In genomic region chr17:31658136-31658467, GRCm38 (mm10) we compare ENCODE assay signal across 8 mouse cellular contexts. TPM values are rescaled to one million over a fixed set of nuclear protein-coding genes. Genes with fewer than 3 reads are reported as not detected.
DNase-seq lines count a peak whose midpoint lies in the region; ATAC-seq lines count a peak whose summit lies in the region.

No protein-coding gene starts in this region.

- no peaks in the 10 kb centered on the region for H3K27me3 ChIP-seq in heart, embryonic 11.5 days (ENCODE audit: control insufficient read depth, insufficient read depth, low read length)
- no peaks in the 10 kb centered on the region for H3K27me3 ChIP-seq in forebrain, embryonic 12.5 days
- H3K27me3 ChIP-seq in liver, embryonic 16.5 days (ENCODE audit: control insufficient read depth, insufficient read depth, low read depth, low read length): no peaks in the 10 kb centered on the region

- H3K4me1 ChIP-seq in heart, embryonic 11.5 days (ENCODE audit: control insufficient read depth, insufficient read depth, low read length): peaks cover 12% of the 10 kb centered on the region; the same call in 1 of the 2 replicates
- H3K4me1 ChIP-seq in forebrain, embryonic 12.5 days: peaks cover 22% of the 10 kb centered on the region
- peaks cover 34% of the 10 kb centered on the region for H3K4me1 ChIP-seq in liver, embryonic 16.5 days (ENCODE audit: control insufficient read depth, low read depth, low read length)

- H3K4me2 ChIP-seq in heart, embryonic 11.5 days: peak overlapping the region; percentile 83
- H3K4me2 ChIP-seq in forebrain, embryonic 12.5 days: peak overlapping the region; percentile 79
- peak overlapping the region; percentile 61 for H3K4me2 ChIP-seq in liver, embryonic 16.5 days (ENCODE audit: low read depth, low read length)

- peak overlapping the region; percentile 94 for H3K4me3 ChIP-seq in heart, embryonic 11.5 days (ENCODE audit: low read depth, low read length)
- peak overlapping the region; percentile 98 for H3K4me3 ChIP-seq in forebrain, embryonic 12.5 days (replicated peaks)
- peak overlapping the region; percentile 83 for H3K4me3 ChIP-seq in liver, embryonic 16.5 days (ENCODE audit: low read depth, low read length)

- H3K9me3 ChIP-seq in heart, embryonic 11.5 days (replicated peaks; ENCODE audit: control insufficient read depth, low read length): no peaks in the 10 kb centered on the region
- H3K9me3 ChIP-seq in forebrain, embryonic 12.5 days: no peaks in the 10 kb centered on the region
- H3K9me3 ChIP-seq in liver, embryonic 16.5 days (replicated peaks; ENCODE audit: control insufficient read depth, low read length): no peaks in the 10 kb centered on the region

- peaks cover 19% of the 10 kb centered on the region for H3K36me3 ChIP-seq in heart, embryonic 11.5 days (ENCODE audit: control insufficient read depth, insufficient read depth, low read length)
- peaks cover 26% of the 10 kb centered on the region for H3K36me3 ChIP-seq in forebrain, embryonic 12.5 days (replicated peaks)
- H3K36me3 ChIP-seq in liver, embryonic 16.5 days (ENCODE audit: control insufficient read depth, insufficient read depth): peaks cover 24% of the 10 kb centered on the region

- intact Hi-C loops in heart, postnatal 14 days (cut with DNase I): loop anchor here (2.0 kb wide), 2 partner anchors 91 to 137 kb away; partner anchors contain the start of gene Ndufv3
- intact Hi-C loops in left cerebral cortex, postnatal 10 days (cut with DNase I): loop anchor here (2.0 kb wide), 1 partner anchor 137 kb away; the partner anchor contains the start of gene Ndufv3

- DNase-seq in heart, postnatal 14 days: no peak
- no peak for DNase-seq in gastrocnemius, adult 8-10 months (ENCODE audit: low spot score in 2 of 2)
- no peak for DNase-seq in left cerebral cortex, postnatal 10 days (ENCODE audit: extremely low spot score in 1 of 2, low spot score in 2 of 2)

- under 1% methylated on average over 27 of the region's 27 CpGs for WGBS in heart, embryonic 11.5 days (ENCODE audit: insufficient replicate concordance)
- WGBS in forebrain, embryonic 12.5 days: 0% methylated on average over 26 of the region's 27 CpGs
- WGBS in liver, embryonic 16.5 days (ENCODE audit: insufficient replicate concordance): under 1% methylated on average over 27 of the region's 27 CpGs

- peak overlapping the region; percentile 98 for H3K9ac ChIP-seq in heart, embryonic 11.5 days (ENCODE audit: low read depth, low read length)
- H3K9ac ChIP-seq in forebrain, embryonic 12.5 days: peak overlapping the region; percentile 95
- H3K9ac ChIP-seq in liver, embryonic 16.5 days (ENCODE audit: low read depth, low read length): peak overlapping the region; percentile 91

- H3K27ac ChIP-seq in heart, embryonic 11.5 days (ENCODE audit: low read depth, low read length): peak overlapping the region; percentile 87
- peak overlapping the region; percentile 79 for H3K27ac ChIP-seq in forebrain, embryonic 12.5 days
- peak overlapping the region; percentile 67 for H3K27ac ChIP-seq in liver, embryonic 16.5 days (ENCODE audit: low read length)

- ATAC-seq in heart, embryonic 11.5 days (replicated peaks; ENCODE audit: insufficient number of reproducible peaks, low FRiP score, low TSS enrichment): no peak
- ATAC-seq in CD4-positive, CD25-positive, alpha-beta regulatory T cell, adult 4 months: peak; percentile 4
- no peak for ATAC-seq in forebrain, embryonic 12.5 days (ENCODE audit: low FRiP score)
- no peak for ATAC-seq in liver, embryonic 16.5 days (ENCODE audit: low read depth)
- ATAC-seq in megakaryocyte progenitor cell, adult 5-6 weeks (replicated peaks; ENCODE audit: poor library complexity): no peak

RNA-seq across cellular contexts. Expression of gene U2af1, which starts 0.6 kb away (rescaled TPM):
- polyA plus RNA-seq in heart, embryonic 11.5 days (2014; fragmentation: Nextera tagmentation; extraction: Ambion mirVana): 117 and 145 TPM in 2 replicates
- 10 to 100 TPM; 82.0 to 82.2 TPM for total RNA-seq in heart, postnatal 14 days (2021)
- 100 to 1,000 TPM in 1 of 2 experiments, 10 to 100 TPM in 1; 53.7 to 103 TPM for polyA plus RNA-seq in CD4-positive, CD25-positive, alpha-beta regulatory T cell, adult 4 months (2017; shearing (Covaris generic))
- polyA plus RNA-seq in forebrain, embryonic 12.5 days (2016; fragmentation: Nextera tagmentation; extraction: Ambion mirVana): 379 and 385 TPM in 2 replicates
- polyA plus RNA-seq in liver, embryonic 16.5 days (2015; fragmentation: Nextera tagmentation; extraction: Ambion mirVana): 126 and 129 TPM in 2 replicates
- 77.1 and 82.0 TPM in 2 replicates for total RNA-seq in megakaryocyte progenitor cell, adult 5-6 weeks (2015)
- 286 and 323 TPM in 2 replicates for total RNA-seq in megakaryocyte progenitor cell, adult 5-6 weeks (2017)
- 10 to 100 TPM; 52.9 to 72.0 (median 65.9) TPM for total RNA-seq in gastrocnemius, adult 8-10 months (2022)
- total RNA-seq in left cerebral cortex, postnatal 10 days (2021): 100 to 1,000 TPM; 115 to 118 TPM

RNA-seq across cellular contexts. Expression of gene Cryaa, which starts 19.5 kb away (rescaled TPM):
- polyA plus RNA-seq in heart, embryonic 11.5 days (2014; fragmentation: Nextera tagmentation; extraction: Ambion mirVana): not detected in 2 replicates
- total RNA-seq in heart, postnatal 14 days (2021): not detected
- not detected for polyA plus RNA-seq in CD4-positive, CD25-positive, alpha-beta regulatory T cell, adult 4 months (2017; shearing (Covaris generic))
- polyA plus RNA-seq in forebrain, embryonic 12.5 days (2016; fragmentation: Nextera tagmentation; extraction: Ambion mirVana): not detected in 2 replicates
- polyA plus RNA-seq in liver, embryonic 16.5 days (2015; fragmentation: Nextera tagmentation; extraction: Ambion mirVana): not detected in 2 replicates
- total RNA-seq in megakaryocyte progenitor cell, adult 5-6 weeks (2015): not detected in 2 replicates
- total RNA-seq in megakaryocyte progenitor cell, adult 5-6 weeks (2017): not detected in 2 replicates
- total RNA-seq in gastrocnemius, adult 8-10 months (2022): not detected
- 1 to 10 TPM in 1 of 2 experiments, under 1 TPM in 1; 0.85 to 1.2 TPM for total RNA-seq in left cerebral cortex, postnatal 10 days (2021)

RNA-seq across cellular contexts. Expression of gene Cbs, which starts 21.1 kb away (rescaled TPM):
- polyA plus RNA-seq in heart, embryonic 11.5 days (2014; fragmentation: Nextera tagmentation; extraction: Ambion mirVana): 0.63 and 0.77 TPM in 2 replicates
- total RNA-seq in heart, postnatal 14 days (2021): 1 to 10 TPM in 1 of 2 experiments, under 1 TPM in 1; 0.32 to 1.9 TPM
- under 1 TPM in 1 of 2 experiments, not detected in 1; 0.61 TPM for polyA plus RNA-seq in CD4-positive, CD25-positive, alpha-beta regulatory T cell, adult 4 months (2017; shearing (Covaris generic))
- 2.6 and 2.7 TPM in 2 replicates for polyA plus RNA-seq in forebrain, embryonic 12.5 days (2016; fragmentation: Nextera tagmentation; extraction: Ambion mirVana)
- 59.8 and 69.0 TPM in 2 replicates for polyA plus RNA-seq in liver, embryonic 16.5 days (2015; fragmentation: Nextera tagmentation; extraction: Ambion mirVana)
- total RNA-seq in megakaryocyte progenitor cell, adult 5-6 weeks (2015): not detected in 2 replicates
- total RNA-seq in megakaryocyte progenitor cell, adult 5-6 weeks (2017): 0.14 TPM in 1 of 2 replicates, not detected in the other
- 1 to 10 TPM in 1 of 4 experiments, under 1 TPM in 3; 0.31 to 1.4 (median 0.76) TPM for total RNA-seq in gastrocnemius, adult 8-10 months (2022)
- total RNA-seq in left cerebral cortex, postnatal 10 days (2021): 10 to 100 TPM; 39.4 to 64.4 TPM

Comparison
In these comparisons a context has a peak if more than half of its experiments do, and no peak if none do; other contexts are left out.
1. RNA of gene Cbs, which starts 21.1 kb away (total RNA-seq): 39.4 to 64.4 TPM in left cerebral cortex, postnatal 10 days; 0.32 to 1.9 TPM in heart, postnatal 14 days, 0.31 to 1.4 TPM in gastrocnemius, adult 8-10 months and 0.14 TPM in megakaryocyte progenitor cell, adult 5-6 weeks; every median in the first group is over 10 times any median in the second.
2. Peak in every context shown above with its lines, with median percentiles within 50 percentile points of each other: H3K27ac ChIP-seq, H3K4me2 ChIP-seq, H3K4me3 ChIP-seq and H3K9ac ChIP-seq.